ENCODE assay signal across 10 mouse cellular contexts in the genomic region with DNA sequence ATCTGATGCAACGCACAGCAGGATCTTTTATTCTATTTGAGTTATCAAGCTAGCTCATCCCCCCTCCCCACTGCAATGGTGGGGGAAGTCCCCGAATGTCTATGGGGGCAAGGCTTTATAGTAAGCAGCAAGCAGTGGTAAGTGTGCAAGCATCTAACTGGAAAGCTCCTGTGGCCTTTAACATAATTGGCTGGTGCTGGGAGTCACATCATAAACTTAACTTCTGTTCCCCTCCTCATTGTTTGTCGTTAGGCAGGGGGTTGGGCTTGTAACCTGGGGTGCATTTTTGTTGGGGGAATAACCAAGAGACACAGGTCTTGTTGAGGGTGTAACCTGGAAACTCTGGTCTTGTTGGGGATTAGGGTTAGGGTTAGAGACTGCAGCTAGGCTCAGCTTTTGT. TPM values are rescaled to one million over a fixed set of nuclear protein-coding genes. Genes with fewer than 3 reads are reported as not detected.
A peak's percentile ranks its signal among the peaks of the same experiment; 100 is the strongest.
DNase-seq lines count a peak whose midpoint lies in the region; ATAC-seq lines count a peak whose summit lies in the region.
"Had no signal": no experiment of that assay in that cellular context is flagged by ENCODE, and none has a peak within 500 bp of the region (broad histone marks: within the 10 kb centered on the region; RNA-seq: fewer than 3 reads in every experiment).

No protein-coding gene starts in this region.

- peaks cover 76% of the 10 kb centered on the region for H3K4me1 ChIP-seq in heart, embryonic 13.5 days
- peaks cover 51% of the 10 kb centered on the region for H3K4me1 ChIP-seq in midbrain, embryonic 10.5 days
- peaks cover 10% of the 10 kb centered on the region; the same call in 1 of the 2 replicates for H3K4me1 ChIP-seq in midbrain, embryonic 11.5 days (ENCODE audit: control insufficient read depth, insufficient read depth, low read length)
- H3K4me1 ChIP-seq in midbrain, embryonic 14.5 days (ENCODE audit: control insufficient read depth, insufficient read depth, low read length): peaks cover 27% of the 10 kb centered on the region

- no peak for DNase-seq in heart, adult 8-10 months (ENCODE audit: low spot score)
- no peak for DNase-seq in midbrain, embryonic 10.5 days (ENCODE audit: low spot score)
- DNase-seq in midbrain, embryonic 11.5 days (ENCODE audit: low spot score, missing footprints): no peak
- no peak for DNase-seq in midbrain, embryonic 14.5 days
- peak; percentile 31 for DNase-seq in thymus, postnatal 25 days
- no peak for DNase-seq in adrenal gland, postnatal 36 days
- no peak for DNase-seq in layer of hippocampus, adult 9-10 months (ENCODE audit: low spot score)
- DNase-seq: cerebellum, postnatal 25 days; liver, postnatal 0 days had no signal

- H3K4me3 ChIP-seq in heart, embryonic 13.5 days: no peak overlapping the region
- 0 out of 2 replicates have a peak overlapping the region, but pooled peaks have one; percentile 23 for H3K4me3 ChIP-seq in midbrain, embryonic 10.5 days
- H3K4me3 ChIP-seq in midbrain, embryonic 11.5 days (ENCODE audit: low read depth, low read length): no peak overlapping the region
- H3K4me3 ChIP-seq in midbrain, embryonic 14.5 days (replicated peaks; ENCODE audit: low read depth, low read length): no peak overlapping the region

- H3K27ac ChIP-seq in heart, embryonic 13.5 days (replicated peaks): no peak overlapping the region
- no peak overlapping the region for H3K27ac ChIP-seq in midbrain, embryonic 10.5 days (replicated peaks)
- no peak overlapping the region for H3K27ac ChIP-seq in midbrain, embryonic 11.5 days (ENCODE audit: low read depth, low read length)
- no peak overlapping the region for H3K27ac ChIP-seq in midbrain, embryonic 14.5 days (replicated peaks; ENCODE audit: low read depth, low read length)

- no peak overlapping the region; the same call in 1 of the 2 replicates for H3K9ac ChIP-seq in heart, embryonic 13.5 days
- H3K9ac ChIP-seq in midbrain, embryonic 11.5 days (ENCODE audit: low read length): no peak overlapping the region
- no peak overlapping the region for H3K9ac ChIP-seq in midbrain, embryonic 14.5 days (replicated peaks; ENCODE audit: low read length)
- H3K9ac ChIP-seq: liver, postnatal 0 days had no signal

- H3K4me2 ChIP-seq in heart, embryonic 13.5 days: peak overlapping the region; percentile 93; the same call in 1 of the 2 replicates
- no peak overlapping the region for H3K4me2 ChIP-seq in midbrain, embryonic 11.5 days
- H3K4me2 ChIP-seq in midbrain, embryonic 14.5 days (ENCODE audit: low read length): peak overlapping the region; percentile 89

- H3K9me3 ChIP-seq in heart, embryonic 13.5 days: no peaks in the 10 kb centered on the region
- H3K9me3 ChIP-seq in midbrain, embryonic 10.5 days (replicated peaks): no peaks in the 10 kb centered on the region
- H3K9me3 ChIP-seq in midbrain, embryonic 11.5 days (ENCODE audit: control insufficient read depth, low read length): no peaks in the 10 kb centered on the region
- no peaks in the 10 kb centered on the region for H3K9me3 ChIP-seq in midbrain, embryonic 14.5 days (ENCODE audit: control insufficient read depth, low read length)

- H3K36me3 ChIP-seq in heart, embryonic 13.5 days: peaks cover 1% of the 10 kb centered on the region; the same call in 1 of the 2 replicates
- peaks cover 3% of the 10 kb centered on the region; the same call in 1 of the 2 replicates for H3K36me3 ChIP-seq in midbrain, embryonic 10.5 days
- H3K36me3 ChIP-seq in midbrain, embryonic 11.5 days (ENCODE audit: control insufficient read depth, insufficient read depth, low read length): no peaks in the 10 kb centered on the region
- no peaks in the 10 kb centered on the region for H3K36me3 ChIP-seq in midbrain, embryonic 14.5 days (ENCODE audit: control insufficient read depth, insufficient read depth, low read length)

- peaks cover 21% of the 10 kb centered on the region for H3K27me3 ChIP-seq in heart, embryonic 13.5 days (replicated peaks)
- H3K27me3 ChIP-seq in midbrain, embryonic 10.5 days (ENCODE audit: low read depth, poor library complexity, severe bottlenecking): peaks cover 13% of the 10 kb centered on the region
- no peaks in the 10 kb centered on the region for H3K27me3 ChIP-seq in midbrain, embryonic 11.5 days (ENCODE audit: control insufficient read depth, insufficient read depth, low read length)
- no peaks in the 10 kb centered on the region for H3K27me3 ChIP-seq in midbrain, embryonic 14.5 days (ENCODE audit: control insufficient read depth, insufficient read depth, low read length)

- ATAC-seq in heart, embryonic 13.5 days (ENCODE audit: extremely low read depth, insufficient number of reproducible peaks, low FRiP score, low TSS enrichment): no peak
- no peak for ATAC-seq in midbrain, embryonic 11.5 days (ENCODE audit: low FRiP score)
- ATAC-seq in midbrain, embryonic 14.5 days (ENCODE audit: low FRiP score, low TSS enrichment): no peak
- ATAC-seq: liver, postnatal 0 days had no signal

- 48% methylated on average over 3 of the region's 3 CpGs for WGBS in heart, embryonic 13.5 days
- WGBS in midbrain, embryonic 10.5 days: 32% methylated on average over 3 of the region's 3 CpGs
- WGBS in midbrain, embryonic 11.5 days: 17% methylated on average over 3 of the region's 3 CpGs
- 24% methylated on average over 3 of the region's 3 CpGs for WGBS in midbrain, embryonic 14.5 days

RNA-seq across cellular contexts. Expression of gene St6gal1, which starts 3.9 kb away (rescaled TPM):
- 15.9 and 18.1 TPM in 2 replicates for polyA plus RNA-seq in heart, embryonic 13.5 days (2015; fragmentation: Nextera tagmentation; extraction: Ambion mirVana)
- 1 to 10 TPM; 7.6 to 9.9 (median 8.8) TPM for total RNA-seq in heart, adult 8-10 months (2022)
- polyA plus RNA-seq in midbrain, embryonic 10.5 days (2016; fragmentation: Nextera tagmentation; extraction: Ambion mirVana): 17.5 and 23.4 TPM in 2 replicates
- polyA plus RNA-seq in midbrain, embryonic 11.5 days (2014; fragmentation: Nextera tagmentation; extraction: Ambion mirVana): 31.8 and 34.1 TPM in 2 replicates
- 28.5 and 30.6 TPM in 2 replicates for polyA plus RNA-seq in midbrain, embryonic 14.5 days (2014; fragmentation: Nextera tagmentation; extraction: Ambion mirVana)
- total RNA-seq in adrenal gland, postnatal 36 days (2021): 10 to 100 TPM; 45.5 to 49.5 TPM
